Mouse (Mus musculus): ENCODE measurements around the gene Drd4. TPM values are rescaled to one million over a fixed set of nuclear protein-coding genes. Genes with fewer than 3 reads are reported as not detected.

Drd4 gene
- polyA plus RNA-seq, 1 experiment from 2014 or later, result not detected

- TF ChIP-seq CTCF (IDR thresholded peaks at IDR 0.05), result no peak
- in situ Hi-C loops (cut with MboI; ENCODE audit: low pct_unique_long_range_greater_than_20kb), result loop anchor here (5.0 kb wide), 1 partner anchor 49 kb away; no protein-coding TSS in a partner anchor
- ChIA-PET POLR2A (no interaction called here), CTCF (interaction anchor here (1.0 to 1.2 kb wide), 2 partner anchors 34 to 60 kb away, joined by 3 read pairs; partner anchors contain the start of gene Tmem80)
- ATAC-seq, result no peak
- DNase-seq (ENCODE audit: low read depth, low spot score), result no peak
- H3K27me3 ChIP-seq, result no peaks in the 10 kb centered on the region
Observed at GRCm38 (mm10) chr7:141268466-141269272, 23.1 kb upstream of the Drd4 start.

- CTCF ChIA-PET, result interaction anchor here (1.0 to 1.2 kb wide), 2 partner anchors 34 to 59 kb away, joined by 3 read pairs; partner anchors contain the start of gene Tmem80
- no peaks in the 10 kb centered on the region for H3K27me3 ChIP-seq
- TF ChIP-seq CTCF (IDR thresholded peaks at IDR 0.05), result no peak
- ATAC-seq (no peak), DNase-seq (ENCODE audit: low read depth, low spot score) (no peak)
- in situ Hi-C loops (cut with MboI; ENCODE audit: low pct_unique_long_range_greater_than_20kb), result loop anchor here (5.0 kb wide), 1 partner anchor 48 kb away; no protein-coding TSS in a partner anchor
- POLR2A ChIA-PET, result no interaction called here
Observed at GRCm38 (mm10) chr7:141269273-141269545, 22.6 kb upstream of the Drd4 start.

- ChIA-PET POLR2A (no interaction called here), CTCF (interaction anchor here (1.0 kb wide), 1 partner anchor 25 kb away, joined by 3 read pairs; no protein-coding TSS in a partner anchor)
- in situ Hi-C loops (cut with MboI; ENCODE audit: low pct_unique_long_range_greater_than_20kb), result no loop called here
- H3K27me3 ChIP-seq, result no peaks in the 10 kb centered on the region
- ATAC-seq, result no peak
- no peak for TF ChIP-seq CTCF (IDR thresholded peaks at IDR 0.05)
- DNase-seq (ENCODE audit: low read depth, low spot score), result no peak
Observed at GRCm38 (mm10) chr7:141270631-141271030, 21.2 kb upstream of the Drd4 start.

- TF ChIP-seq CTCF (IDR thresholded peaks at IDR 0.05), result no peak
- no peaks in the 10 kb centered on the region for H3K27me3 ChIP-seq
- in situ Hi-C loops (cut with MboI; ENCODE audit: low pct_unique_long_range_greater_than_20kb), result no loop called here
- POLR2A ChIA-PET, result no interaction called here
- no peak for ATAC-seq
- CTCF ChIA-PET, result interaction anchor here (1.2 kb wide), 1 partner anchor 24 kb away, joined by 4 read pairs; no protein-coding TSS in a partner anchor
- no peak for DNase-seq (ENCODE audit: low read depth, low spot score)
Observed at GRCm38 (mm10) chr7:141275356-141275755, 16.4 kb upstream of the Drd4 start.

GRCm38 (mm10) chr7:141276546-141276945 lies 15.3 kb upstream of the Drd4 start, which contains the start of gene Cdhr5:
Cdhr5 (minus strand) TSS chr7:141276786.
- ChIA-PET POLR2A (no interaction called here), CTCF (interaction anchor here (1.2 kb wide), 1 partner anchor 25 kb away, joined by 4 read pairs; no protein-coding TSS in a partner anchor)
- ATAC-seq, result no peak
- no peak for TF ChIP-seq CTCF (IDR thresholded peaks at IDR 0.05)
- in situ Hi-C loops (cut with MboI; ENCODE audit: low pct_unique_long_range_greater_than_20kb), result no loop called here
- no peaks in the 10 kb centered on the region for H3K27me3 ChIP-seq
- DNase-seq (ENCODE audit: low read depth, low spot score), result no peak

GRCm38 (mm10) chr7:141277701-141278678 lies 13.8 kb upstream of the Drd4 start:
- POLR2A ChIA-PET, result no interaction called here
- H3K27me3 ChIP-seq, result no peaks in the 10 kb centered on the region
- in situ Hi-C loops (cut with MboI; ENCODE audit: low pct_unique_long_range_greater_than_20kb), result no loop called here
- CTCF ChIA-PET, result interaction anchor here (1.0 to 1.7 kb wide), 3 partner anchors 12 to 24 kb away, joined by 3 to 4 read pairs (median 3); no protein-coding TSS in a partner anchor
- TF ChIP-seq CTCF (IDR thresholded peaks at IDR 0.05), result no peak
- peak; percentile 19 for ATAC-seq
- no peak for DNase-seq (ENCODE audit: low read depth, low spot score)

GRCm38 (mm10) chr7:141278766-141279590 lies 12.8 kb upstream of the Drd4 start, which contains the start of gene Sct:
Sct (minus strand) TSS chr7:141279133.
- ATAC-seq, result no peak
- in situ Hi-C loops (cut with MboI; ENCODE audit: low pct_unique_long_range_greater_than_20kb), result no loop called here
- no peaks in the 10 kb centered on the region for H3K27me3 ChIP-seq
- no peak for DNase-seq (ENCODE audit: low read depth, low spot score)
- TF ChIP-seq CTCF (IDR thresholded peaks at IDR 0.05), result no peak
- ChIA-PET POLR2A (no interaction called here), CTCF (interaction anchor here (1.0 to 1.7 kb wide), 3 partner anchors 12 to 23 kb away, joined by 3 to 4 read pairs (median 4); no protein-coding TSS in a partner anchor)

- CTCF ChIA-PET, result no interaction called here
- POLR2A ChIA-PET, result interaction anchor here (0.7 kb wide), 1 partner anchor 58 kb away, joined by 9 read pairs; no protein-coding TSS in a partner anchor
- TF ChIP-seq CTCF (IDR thresholded peaks at IDR 0.05), result no peak
- ATAC-seq, result peak; percentile 68
- DNase-seq (ENCODE audit: low read depth, low spot score), result peak; percentile 77
- no peaks in the 10 kb centered on the region for H3K27me3 ChIP-seq
- in situ Hi-C loops (cut with MboI; ENCODE audit: low pct_unique_long_range_greater_than_20kb), result no loop called here
Observed at GRCm38 (mm10) chr7:141281442-141281841, 10.4 kb upstream of the Drd4 start.

GRCm38 (mm10) chr7:141282756-141283155 lies 9.1 kb upstream of the Drd4 start:
- no peak for TF ChIP-seq CTCF (IDR thresholded peaks at IDR 0.05)
- in situ Hi-C loops (cut with MboI; ENCODE audit: low pct_unique_long_range_greater_than_20kb), result no loop called here
- CTCF ChIA-PET, result no interaction called here
- no peak for ATAC-seq
- DNase-seq (ENCODE audit: low read depth, low spot score), result no peak
- POLR2A ChIA-PET, result no interaction called here
- no peaks in the 10 kb centered on the region for H3K27me3 ChIP-seq

- ChIA-PET POLR2A (no interaction called here), CTCF (no interaction called here)
- DNase-seq (ENCODE audit: low read depth, low spot score) (no peak), ATAC-seq (no peak)
- in situ Hi-C loops (cut with MboI; ENCODE audit: low pct_unique_long_range_greater_than_20kb), result no loop called here
- no peak for TF ChIP-seq CTCF (IDR thresholded peaks at IDR 0.05)
- no peaks in the 10 kb centered on the region for H3K27me3 ChIP-seq
Observed at GRCm38 (mm10) chr7:141288042-141288441, 3.8 kb upstream of the Drd4 start.
